Mouse (Mus musculus) cortical plate, adult 2 months (tissue): ENCODE measurements around the gene Tpt1. TPM values are rescaled to one million over a fixed set of nuclear protein-coding genes. Genes with fewer than 3 reads are reported as not detected.

Experiments
- H3K27ac ChIP-seq: fragments of 200-500 bp; 2 replicates; pipeline ENCODE4 v1.5.1; 2012; ENCODE audit warnings: low read length, control low read depth, inconsistent platforms; ENCODE audit not compliant: insufficient read depth
- H3K4me1 ChIP-seq: fragments of 200-500 bp; 2 replicates; pipeline ENCODE4 v1.6.1; 2011; ENCODE audit warnings: low read length; ENCODE audit not compliant: control insufficient read depth, insufficient read depth
- H3K4me3 ChIP-seq: fragments of 200-500 bp; 2 replicates; pipeline ENCODE4 v1.5.1; 2011; ENCODE audit warnings: mild to moderate bottlenecking, low read length, control low read depth; ENCODE audit not compliant: insufficient read depth
- CTCF ChIP-seq: fragments of 200-500 bp; IDR thresholded peaks from 2 replicates; pipeline ENCODE4 v1.5.1; 2011; ENCODE audit warnings: mild to moderate bottlenecking, control low read depth, low read length; ENCODE audit not compliant: insufficient read depth; ENCODE audit errors: extremely low read depth
- POLR2A ChIP-seq: fragments of 200-500 bp; IDR thresholded peaks from 2 replicates; pipeline ENCODE4 v1.6.1; 2011; ENCODE audit warnings: mild to moderate bottlenecking, low read length, control low read depth; ENCODE audit not compliant: insufficient read depth; ENCODE audit errors: extremely low read depth
- polyA plus RNA-seq: library from polyadenylated mRNA; depleted of rRNA; stranded (reverse); fragments of >200 nt; gene quantifications from 2 replicates; pipeline ENCODE4 v1.2.3, GENCODE M21; 2012; rRNA removed

Tpt1 gene
- polyA plus RNA-seq: 840 and 847 TPM in 2 replicates

DNA sequence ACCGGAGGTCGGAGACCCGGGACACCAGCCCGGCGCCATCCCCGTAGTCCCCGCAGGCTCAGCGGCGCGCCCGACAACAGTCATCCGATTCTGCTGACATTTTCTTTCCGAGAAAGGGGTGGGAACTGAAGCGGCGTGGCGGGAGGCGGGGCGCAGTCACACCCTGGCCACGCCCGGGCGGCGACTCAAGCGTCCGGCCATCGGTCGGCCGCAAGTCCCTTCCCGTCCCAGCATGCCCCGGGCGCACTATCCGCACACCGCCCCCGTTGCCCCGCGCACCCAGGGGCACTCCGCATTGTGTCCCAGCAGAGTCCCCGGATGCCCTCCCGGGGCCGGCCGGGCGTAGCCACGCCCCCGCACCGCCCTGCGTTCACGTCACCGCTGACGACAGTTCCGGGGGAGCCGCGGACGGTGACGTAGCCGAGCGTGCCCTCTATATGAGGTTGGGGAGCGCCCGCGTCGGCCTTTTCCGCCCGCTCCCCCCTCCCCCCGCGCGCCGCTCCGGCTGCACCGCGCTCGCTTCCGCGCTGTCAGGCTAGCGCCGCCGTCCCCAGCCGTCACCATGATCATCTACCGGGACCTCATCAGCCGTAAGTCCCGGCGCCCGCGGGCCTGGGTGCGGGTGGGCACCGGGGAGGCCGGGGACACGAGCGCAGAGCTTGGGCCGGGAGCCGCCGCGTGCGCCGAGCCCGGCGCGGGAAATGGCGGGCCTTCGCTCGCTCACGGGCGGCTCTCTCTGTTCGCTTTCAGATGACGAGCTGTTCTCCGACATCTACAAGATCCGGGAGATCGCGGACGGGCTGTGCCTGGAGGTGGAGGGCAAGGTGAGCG is at the start of gene Tpt1:
Tpt1 (plus strand) TSS at position 227 of the 831 bp plus-strand sequence.
- Histone ChIP-seq H3K27ac (peak within 1 kb of the TSS; percentile 98), H3K4me3 (peak within 1 kb of the TSS; percentile 80), H3K4me1 (peaks cover 8% of the 10 kb centered on the region)
- TF ChIP-seq POLR2A (peak; percentile 54; the same call in 1 of the 2 replicates), CTCF (no peak)

DNA sequence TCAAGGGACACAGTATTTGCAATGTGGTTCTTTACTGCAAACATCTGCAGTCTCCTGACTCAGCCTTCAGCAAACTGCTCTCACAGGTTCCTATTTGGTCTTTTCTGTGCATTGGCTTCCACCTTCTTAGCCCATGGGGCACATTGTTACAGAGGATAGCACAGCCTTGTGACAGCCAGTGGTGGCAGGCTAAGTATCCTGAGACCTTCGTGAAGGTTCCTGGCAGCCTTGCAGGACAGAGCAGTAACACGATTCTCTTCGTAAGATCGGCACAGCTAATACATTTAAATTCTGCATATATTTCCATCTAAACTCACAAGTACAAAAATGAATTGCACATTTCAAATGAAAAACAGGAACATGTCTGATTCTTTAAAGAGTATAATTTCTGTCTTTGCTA is 49.0 kb upstream of the Tpt1 start:
- TF ChIP-seq CTCF (no peak), POLR2A (no peak)
- no peak overlapping the region for H3K4me3 ChIP-seq
- 0 out of 2 replicates have a peak, but pooled peaks cover 1% of the 10 kb centered on the region for H3K4me1 ChIP-seq
- H3K27ac ChIP-seq: no peak overlapping the region

- Histone ChIP-seq H3K27ac (no peak overlapping the region), H3K4me3 (no peak overlapping the region), H3K4me1 (0 out of 2 replicates have a peak, but pooled peaks cover 1% of the 10 kb centered on the region)
- TF ChIP-seq POLR2A (no peak), CTCF (no peak)
Measured at GRCm38 (mm10) chr14:75797769-75798386, 47.0 kb upstream of the Tpt1 start.

DNA sequence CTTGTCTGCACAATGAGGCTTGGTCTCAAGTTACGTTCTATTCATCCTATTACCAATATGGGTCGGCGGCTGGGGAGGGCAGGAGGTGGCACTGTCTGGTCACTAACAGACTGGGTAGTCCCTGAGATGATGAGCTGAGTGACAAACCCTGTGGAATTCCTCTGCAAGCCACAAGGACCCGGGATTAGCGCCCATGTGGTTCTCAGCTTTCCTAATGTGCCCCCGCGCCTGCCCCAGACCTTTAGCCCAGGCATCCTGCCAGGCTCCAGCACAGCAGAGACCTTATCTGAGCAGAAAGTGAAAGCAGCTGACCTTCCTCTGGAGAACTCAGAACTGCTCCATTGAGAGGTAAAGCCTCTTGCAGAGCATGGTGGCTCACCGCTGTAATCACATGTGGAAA is 37.1 kb upstream of the Tpt1 start:
- no peak overlapping the region for H3K4me3 ChIP-seq
- H3K4me1 ChIP-seq: no peaks in the 10 kb centered on the region
- H3K27ac ChIP-seq: no peak overlapping the region
- TF ChIP-seq CTCF (no peak), POLR2A (no peak)

- no peak overlapping the region for H3K4me3 ChIP-seq
- no peaks in the 10 kb centered on the region for H3K4me1 ChIP-seq
- TF ChIP-seq POLR2A (no peak), CTCF (no peak)
- H3K27ac ChIP-seq: no peak overlapping the region
Measured at GRCm38 (mm10) chr14:75809931-75810330, 35.0 kb upstream of the Tpt1 start.

DNA sequence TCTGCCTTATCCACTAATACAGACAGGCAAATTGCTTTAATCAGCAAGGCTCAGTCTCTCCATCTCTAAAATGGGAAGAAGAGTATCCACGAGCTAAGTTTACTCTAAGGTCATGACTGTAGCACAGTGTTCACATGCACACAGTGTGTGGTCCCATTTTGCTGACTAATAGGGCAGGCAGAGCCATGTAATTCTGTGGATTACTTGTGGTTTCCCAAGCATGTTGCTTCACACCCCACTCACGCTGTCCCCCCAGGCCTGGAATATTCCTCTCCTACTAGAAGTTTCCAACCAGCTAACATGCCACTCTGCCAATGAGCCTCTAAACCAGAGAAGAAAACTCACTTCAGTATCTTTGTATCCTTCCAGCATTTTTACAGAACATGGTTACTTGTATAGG is 26.4 kb upstream of the Tpt1 start:
- Histone ChIP-seq H3K27ac (no peak overlapping the region), H3K4me3 (no peak overlapping the region), H3K4me1 (no peaks in the 10 kb centered on the region)
- TF ChIP-seq POLR2A: no peak
- TF ChIP-seq CTCF: no peak

GRCm38 (mm10) chr14:75819341-75819740 is 25.6 kb upstream of the Tpt1 start:
- H3K27ac ChIP-seq: no peak overlapping the region
- no peak overlapping the region for H3K4me3 ChIP-seq
- no peaks in the 10 kb centered on the region for H3K4me1 ChIP-seq
- no peak for TF ChIP-seq CTCF
- no peak for TF ChIP-seq POLR2A

GRCm38 (mm10) chr14:75820007-75820406 is 24.9 kb upstream of the Tpt1 start:
- no peak overlapping the region for H3K27ac ChIP-seq
- H3K4me3 ChIP-seq: no peak overlapping the region
- no peaks in the 10 kb centered on the region for H3K4me1 ChIP-seq
- TF ChIP-seq POLR2A (no peak), CTCF (no peak)

DNA sequence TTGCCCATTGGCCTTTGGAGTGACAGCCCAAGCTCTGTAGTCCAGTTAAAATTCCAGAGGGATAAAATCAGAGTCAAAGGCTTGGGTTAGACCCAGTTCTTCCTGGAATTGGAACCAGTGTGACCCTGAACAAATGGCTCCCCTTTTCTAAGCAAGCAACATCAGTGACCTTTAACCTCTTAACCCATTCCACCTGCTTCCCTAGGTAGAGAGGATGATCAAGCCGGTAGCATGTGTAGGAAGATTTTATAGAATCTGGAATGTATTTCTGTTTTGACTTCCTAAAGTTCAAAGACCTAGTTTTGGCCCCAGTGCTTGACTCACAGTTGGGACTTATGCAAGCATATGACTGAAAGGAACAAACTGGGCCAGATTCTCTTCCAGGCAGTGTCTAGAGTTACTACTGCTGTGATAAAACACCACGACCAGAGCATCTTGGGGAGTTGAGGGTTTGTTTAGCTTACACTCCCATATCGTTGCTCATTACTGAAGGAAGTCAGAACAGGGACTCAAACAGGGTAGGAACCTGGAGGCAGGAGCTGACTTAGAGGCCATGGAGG is 18.0 kb upstream of the Tpt1 start:
- no peak overlapping the region for H3K27ac ChIP-seq
- H3K4me1 ChIP-seq: 0 out of 2 replicates have a peak, but pooled peaks cover 1% of the 10 kb centered on the region
- H3K4me3 ChIP-seq: no peak overlapping the region
- TF ChIP-seq POLR2A (no peak), CTCF (no peak)

DNA sequence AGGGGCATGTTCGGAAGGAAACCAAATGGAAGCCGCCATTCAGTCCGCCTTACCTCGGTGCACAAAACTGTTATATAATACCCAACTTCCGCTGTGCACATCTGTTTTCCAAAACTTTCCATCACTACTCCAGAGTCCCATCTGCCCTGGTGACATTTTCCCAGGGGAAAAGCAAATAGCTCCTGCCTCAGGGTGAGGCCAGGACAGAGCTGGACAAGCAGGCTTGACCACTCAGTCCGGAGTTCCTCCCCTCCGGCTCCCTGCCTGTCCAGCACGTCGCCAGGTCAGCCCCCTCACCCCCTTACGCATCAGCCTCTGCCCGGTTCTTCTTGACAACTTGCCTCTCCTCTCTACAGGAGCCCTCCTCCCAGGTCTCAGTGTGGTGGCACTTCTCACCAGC is 16.7 kb upstream of the Tpt1 start:
- TF ChIP-seq CTCF (no peak), POLR2A (no peak)
- no peak overlapping the region for H3K27ac ChIP-seq
- H3K4me1 ChIP-seq: 0 out of 2 replicates have a peak, but pooled peaks cover 1% of the 10 kb centered on the region
- no peak overlapping the region for H3K4me3 ChIP-seq
